10 mouse cellular contexts compared by ENCODE assay signal in genomic region chr9:28319021-28319755, GRCm38 (mm10).
"Had no signal": no experiment of that assay in that cellular context is flagged by ENCODE, and none has a peak within 500 bp of the region (broad histone marks: within the 10 kb centered on the region; RNA-seq: fewer than 3 reads in every experiment).

No protein-coding gene starts in this region.

- DNase-seq: kidney, adult 9 months; kidney, postnatal 14 days; kidney, postnatal 4 days; left cerebral cortex, postnatal 4 days; liver, postnatal 0 days; lung, embryonic 14.5 days; retina, postnatal 1 day; right cerebral cortex, postnatal 25 days; thymus, adult 18-20 months; thymus, postnatal 14 days had no signal
